Mouse (Mus musculus) NIH3T3 (cell line): Measurements from ENCODE around the gene Spo11.
A peak's percentile ranks its signal among the peaks of the same experiment; 100 is the strongest.

Experiments
- DNase-seq: peaks from one replicate; pipeline ENCODE4 v3.0.0-alpha.2; 2012; ENCODE audit warnings: low read depth

Gene Spo11

GRCm38 (mm10) chr2:172959006-172959768 is 18.3 kb upstream of the Spo11 start:
- DNase-seq: no peak

GRCm38 (mm10) chr2:172960350-172960749 is 17.1 kb upstream of the Spo11 start:
- DNase-seq: no peak

- no peak for DNase-seq
These were observed 16.3 kb upstream of the Spo11 start for GRCm38 (mm10) chr2:172961211-172961610.

- no peak for DNase-seq
These were observed 12.3 kb upstream of the Spo11 start for GRCm38 (mm10) chr2:172965249-172965648.

- DNase-seq: no peak
These were observed 11.0 kb upstream of the Spo11 start for GRCm38 (mm10) chr2:172966480-172966879.

- DNase-seq: no peak
These were observed 5.6 kb upstream of the Spo11 start for GRCm38 (mm10) chr2:172971865-172972264.

GRCm38 (mm10) chr2:172973806-172974565 is 3.5 kb upstream of the Spo11 start:
- DNase-seq: no peak

GRCm38 (mm10) chr2:172974701-172975100 is 2.8 kb upstream of the Spo11 start:
- DNase-seq: no peak

GRCm38 (mm10) chr2:172975159-172975558 is 2.3 kb upstream of the Spo11 start:
- no peak for DNase-seq

GRCm38 (mm10) chr2:172976661-172977238 is 750 bp upstream of the Spo11 start:
- no peak for DNase-seq

GRCm38 (mm10) chr2:172978131-172978633 is 682 bp downstream of the Spo11 start:
- no peak for DNase-seq

- no peak for DNase-seq
These were observed 2.3 kb downstream of the Spo11 start for GRCm38 (mm10) chr2:172979666-172980345.

- no peak for DNase-seq
These were observed 5.5 kb downstream of the Spo11 start for GRCm38 (mm10) chr2:172982776-172983561.

GRCm38 (mm10) chr2:172990161-172990560 is 12.7 kb downstream of the Spo11 start:
- no peak for DNase-seq

GRCm38 (mm10) chr2:172996207-172996606 is 18.7 kb downstream of the Spo11 start:
- DNase-seq: peak; percentile 84

- DNase-seq: no peak
These were observed 20.2 kb downstream of the Spo11 start for GRCm38 (mm10) chr2:172997748-172998147.

- DNase-seq: no peak
These were observed 21.0 kb downstream of the Spo11 start for GRCm38 (mm10) chr2:172998478-172998877.

GRCm38 (mm10) chr2:172999630-173000284 is 22.3 kb downstream of the Spo11 start, which contains the start of gene Rae1:
Gene Rae1 (plus strand): TSS chr2:173000117.
- peak; percentile 99 for DNase-seq

- DNase-seq: peak; percentile 73
These were observed 22.8 kb downstream of the Spo11 start for GRCm38 (mm10) chr2:173000285-173000652.

GRCm38 (mm10) chr2:173000921-173001320 is 23.4 kb downstream of the Spo11 start:
- DNase-seq: peak; percentile 25

- DNase-seq: no peak
These were observed 26.2 kb downstream of the Spo11 start for GRCm38 (mm10) chr2:173003737-173004136.
